Mouse (Mus musculus): Measurements from ENCODE around the gene Dnali1. TPM values are rescaled to one million over a fixed set of nuclear protein-coding genes. Genes with fewer than 3 reads are reported as not detected.

The Dnali1 gene
- polyA plus RNA-seq (2012; fragmentation: generic; extraction: Trizol): 0.04 TPM
- long read RNA-seq, experiment 1: 0 reads
- long read RNA-seq, experiment 2: 0 reads

GRCm38 (mm10) chr4:125065517-125066307, at the start of gene Dnali1:
Gene Dnali1 (minus strand): TSS chr4:125065703.
- peak within 1 kb of the TSS; percentile 90 for H3ac ChIP-seq (ENCODE audit: control insufficient read depth, insufficient read length, low read depth)
- no peaks in the 10 kb centered on the region for H3K27me3 ChIP-seq (ENCODE audit: control insufficient read depth, insufficient read depth, insufficient read length)
- TF ChIP-seq CEBPB (IDR thresholded peaks at IDR 0.05; ENCODE audit: low read depth): no peak
- TF ChIP-seq MYOG (IDR thresholded peaks at IDR 0.05; ENCODE audit: control insufficient read depth, extremely low read depth, insufficient read length): no peak
- TF ChIP-seq FOSL1 (IDR thresholded peaks at IDR 0.05; ENCODE audit: insufficient read depth, low read length, poor library complexity, severe bottlenecking): no peak
- no peak for TF ChIP-seq USF1 (IDR thresholded peaks at IDR 0.05; ENCODE audit: low read depth)
- TF ChIP-seq CTCF (IDR thresholded peaks at IDR 0.05; ENCODE audit: control insufficient read depth, insufficient read depth, insufficient read length): no peak
- no peak for TF ChIP-seq MAX (IDR thresholded peaks at IDR 0.05)
- TF ChIP-seq MYOD1 (IDR thresholded peaks at IDR 0.05; ENCODE audit: control insufficient read depth, insufficient read length, low read depth): no peak
- peaks cover 26% of the 10 kb centered on the region for H3K79me3 ChIP-seq (ENCODE audit: low read depth)
- peaks cover 21% of the 10 kb centered on the region for H3K36me3 ChIP-seq (ENCODE audit: control insufficient read depth, insufficient read depth)
- H3K4me3 ChIP-seq (ENCODE audit: insufficient read depth, poor library complexity, severe bottlenecking): peak within 1 kb of the TSS; percentile 87
- H3K79me2 ChIP-seq (ENCODE audit: control insufficient read depth, insufficient read depth): peaks cover 42% of the 10 kb centered on the region

GRCm38 (mm10) chr4:125115081-125115480, 49.6 kb upstream of the Dnali1 start:
- Histone ChIP-seq H3K36me3 (ENCODE audit: control insufficient read depth, insufficient read depth) (peaks cover 29% of the 10 kb centered on the region), H3K79me2 (ENCODE audit: control insufficient read depth, insufficient read depth) (peaks cover 3% of the 10 kb centered on the region), H3ac (ENCODE audit: control insufficient read depth, insufficient read length, low read depth) (no peak overlapping the region), H3K79me3 (ENCODE audit: low read depth) (no peaks in the 10 kb centered on the region), H3K27me3 (ENCODE audit: control insufficient read depth, insufficient read depth, insufficient read length) (no peaks in the 10 kb centered on the region), H3K4me3 (ENCODE audit: insufficient read depth, poor library complexity, severe bottlenecking) (no peak overlapping the region)
- no peak for TF ChIP-seq MYOD1 (IDR thresholded peaks at IDR 0.05; ENCODE audit: control insufficient read depth, insufficient read length, low read depth)

GRCm38 (mm10) chr4:125114638-125115037, 49.1 kb upstream of the Dnali1 start:
- Histone ChIP-seq H3K79me2 (ENCODE audit: control insufficient read depth, insufficient read depth) (no peaks in the 10 kb centered on the region), H3K79me3 (ENCODE audit: low read depth) (no peaks in the 10 kb centered on the region), H3K4me3 (ENCODE audit: insufficient read depth, poor library complexity, severe bottlenecking) (no peak overlapping the region), H3K27me3 (ENCODE audit: control insufficient read depth, insufficient read depth, insufficient read length) (no peaks in the 10 kb centered on the region), H3K36me3 (ENCODE audit: control insufficient read depth, insufficient read depth) (peaks cover 30% of the 10 kb centered on the region), H3ac (ENCODE audit: control insufficient read depth, insufficient read length, low read depth) (no peak overlapping the region)
- TF ChIP-seq CEBPB (IDR thresholded peaks at IDR 0.05; ENCODE audit: low read depth) (no peak), MYOG (IDR thresholded peaks at IDR 0.05; ENCODE audit: control insufficient read depth, extremely low read depth, insufficient read length) (no peak), MAX (IDR thresholded peaks at IDR 0.05) (peak; percentile 73), CTCF (IDR thresholded peaks at IDR 0.05; ENCODE audit: control insufficient read depth, insufficient read depth, insufficient read length) (peak; percentile 85), USF1 (IDR thresholded peaks at IDR 0.05; ENCODE audit: low read depth) (no peak), MYOD1 (IDR thresholded peaks at IDR 0.05; ENCODE audit: control insufficient read depth, insufficient read length, low read depth) (peak; percentile 53), FOSL1 (IDR thresholded peaks at IDR 0.05; ENCODE audit: insufficient read depth, low read length, poor library complexity, severe bottlenecking) (no peak)

GRCm38 (mm10) chr4:125105354-125105753, 39.9 kb upstream of the Dnali1 start:
- H3K4me3 ChIP-seq (ENCODE audit: insufficient read depth, poor library complexity, severe bottlenecking): no peak overlapping the region
- peaks cover 13% of the 10 kb centered on the region for H3K79me2 ChIP-seq (ENCODE audit: control insufficient read depth, insufficient read depth)
- peaks cover 39% of the 10 kb centered on the region for H3K36me3 ChIP-seq (ENCODE audit: control insufficient read depth, insufficient read depth)
- TF ChIP-seq MYOD1 (IDR thresholded peaks at IDR 0.05; ENCODE audit: control insufficient read depth, insufficient read length, low read depth): no peak
- no peak for TF ChIP-seq MAX (IDR thresholded peaks at IDR 0.05)
- no peak for TF ChIP-seq MYOG (IDR thresholded peaks at IDR 0.05; ENCODE audit: control insufficient read depth, extremely low read depth, insufficient read length)
- TF ChIP-seq FOSL1 (IDR thresholded peaks at IDR 0.05; ENCODE audit: insufficient read depth, low read length, poor library complexity, severe bottlenecking): no peak
- no peak for TF ChIP-seq CEBPB (IDR thresholded peaks at IDR 0.05; ENCODE audit: low read depth)
- no peak for TF ChIP-seq CTCF (IDR thresholded peaks at IDR 0.05; ENCODE audit: control insufficient read depth, insufficient read depth, insufficient read length)
- no peak overlapping the region for H3ac ChIP-seq (ENCODE audit: control insufficient read depth, insufficient read length, low read depth)
- peaks cover 3% of the 10 kb centered on the region for H3K79me3 ChIP-seq (ENCODE audit: low read depth)
- H3K27me3 ChIP-seq (ENCODE audit: control insufficient read depth, insufficient read depth, insufficient read length): no peaks in the 10 kb centered on the region

- Histone ChIP-seq H3K79me2 (ENCODE audit: control insufficient read depth, insufficient read depth) (peaks cover 27% of the 10 kb centered on the region), H3K36me3 (ENCODE audit: control insufficient read depth, insufficient read depth) (peaks cover 18% of the 10 kb centered on the region), H3K79me3 (ENCODE audit: low read depth) (peaks cover 15% of the 10 kb centered on the region), H3K4me3 (ENCODE audit: insufficient read depth, poor library complexity, severe bottlenecking) (no peak overlapping the region), H3ac (ENCODE audit: control insufficient read depth, insufficient read length, low read depth) (no peak overlapping the region), H3K27me3 (ENCODE audit: control insufficient read depth, insufficient read depth, insufficient read length) (no peaks in the 10 kb centered on the region)
- TF ChIP-seq MAX (IDR thresholded peaks at IDR 0.05): no peak
- TF ChIP-seq MYOG (IDR thresholded peaks at IDR 0.05; ENCODE audit: control insufficient read depth, extremely low read depth, insufficient read length): no peak
- no peak for TF ChIP-seq CEBPB (IDR thresholded peaks at IDR 0.05; ENCODE audit: low read depth)
- no peak for TF ChIP-seq MYOD1 (IDR thresholded peaks at IDR 0.05; ENCODE audit: control insufficient read depth, insufficient read length, low read depth)
- TF ChIP-seq FOSL1 (IDR thresholded peaks at IDR 0.05; ENCODE audit: insufficient read depth, low read length, poor library complexity, severe bottlenecking): no peak
- no peak for TF ChIP-seq USF1 (IDR thresholded peaks at IDR 0.05; ENCODE audit: low read depth)
- TF ChIP-seq CTCF (IDR thresholded peaks at IDR 0.05; ENCODE audit: control insufficient read depth, insufficient read depth, insufficient read length): no peak
These were observed 35.8 kb upstream of the Dnali1 start for GRCm38 (mm10) chr4:125101334-125101733.

All from C2C12 (cell line).